Mouse (Mus musculus): ENCODE results near the gene Olfr365. TPM values are rescaled to one million over a fixed set of nuclear protein-coding genes. Genes with fewer than 3 reads are reported as not detected.

Olfr365 gene
- not detected in 2 replicates for polyA plus RNA-seq (2016; fragmentation: Nextera tagmentation; extraction: Ambion mirVana)

GRCm38 (mm10) chr2:37187898-37188297 lies at the start of gene Olfr365:
Gene Olfr365 (plus strand): TSS chr2:37188198.
- H3K36me3 ChIP-seq: no peaks in the 10 kb centered on the region
- H3K4me1 ChIP-seq: no peaks in the 10 kb centered on the region
- H3K4me3 ChIP-seq: no peak within 1 kb of the TSS
- H3K9me3 ChIP-seq: peaks cover 4% of the 10 kb centered on the region; the same call in 1 of the 2 replicates
- 67% methylated on average over 3 of the region's 3 CpGs for WGBS
- H3K27me3 ChIP-seq (ENCODE audit: insufficient read depth, poor library complexity, severe bottlenecking): no peaks in the 10 kb centered on the region
- H3K27ac ChIP-seq: no peak within 1 kb of the TSS
- DNase-seq (ENCODE audit: low spot score): no peak

GRCm38 (mm10) chr2:37139022-37139421 lies 49.0 kb upstream of the Olfr365 start, which contains the start of gene Olfr364-ps1:
Gene Olfr364-ps1 (plus strand): TSS chr2:37139322.
- DNase-seq (ENCODE audit: low spot score): no peak
- no peaks in the 10 kb centered on the region for H3K36me3 ChIP-seq
- H3K9me3 ChIP-seq: 0 out of 2 replicates have a peak, but pooled peaks cover 5% of the 10 kb centered on the region
- H3K27ac ChIP-seq: no peak within 1 kb of the TSS
- 82% methylated on average over 3 of the region's 3 CpGs for WGBS
- no peaks in the 10 kb centered on the region for H3K4me1 ChIP-seq
- H3K4me3 ChIP-seq: no peak within 1 kb of the TSS
- no peaks in the 10 kb centered on the region for H3K27me3 ChIP-seq (ENCODE audit: insufficient read depth, poor library complexity, severe bottlenecking)

GRCm38 (mm10) chr2:37211274-37211673 lies 23.3 kb downstream of the Olfr365 start, which contains the start of gene Olfr366:
Gene Olfr366 (plus strand): TSS chr2:37211574.
- Histone ChIP-seq H3K4me1 (no peaks in the 10 kb centered on the region), H3K27ac (no peak within 1 kb of the TSS), H3K4me3 (no peak within 1 kb of the TSS), H3K27me3 (ENCODE audit: insufficient read depth, poor library complexity, severe bottlenecking) (no peaks in the 10 kb centered on the region), H3K9me3 (no peaks in the 10 kb centered on the region), H3K36me3 (no peaks in the 10 kb centered on the region)
- DNase-seq (ENCODE audit: low spot score): no peak

Other genes starting within 250 kb of the Olfr365 start
- not detected in 2 replicates for gene Olfr357, start 194.4 kb upstream of the Olfr365 start, polyA plus RNA-seq (2016; fragmentation: Nextera tagmentation; extraction: Ambion mirVana)
- gene Olfr358, start 178.9 kb upstream of the Olfr365 start, polyA plus RNA-seq (2016; fragmentation: Nextera tagmentation; extraction: Ambion mirVana): not detected in 2 replicates
- gene Olfr360, start 122.5 kb upstream of the Olfr365 start, polyA plus RNA-seq (2016; fragmentation: Nextera tagmentation; extraction: Ambion mirVana): not detected in 2 replicates
- gene Olfr361, start 98.9 kb upstream of the Olfr365 start, polyA plus RNA-seq (2016; fragmentation: Nextera tagmentation; extraction: Ambion mirVana): not detected in 2 replicates
- not detected in 2 replicates for gene Olfr362, start 70.3 kb upstream of the Olfr365 start, polyA plus RNA-seq (2016; fragmentation: Nextera tagmentation; extraction: Ambion mirVana)
- not detected in 2 replicates for gene Olfr364-ps1, start 48.9 kb upstream of the Olfr365 start, polyA plus RNA-seq (2016; fragmentation: Nextera tagmentation; extraction: Ambion mirVana)
- gene Olfr366, start 23.4 kb downstream of the Olfr365 start, polyA plus RNA-seq (2016; fragmentation: Nextera tagmentation; extraction: Ambion mirVana): not detected in 2 replicates
- not detected in 2 replicates for gene Olfr368, start 138.3 kb downstream of the Olfr365 start, polyA plus RNA-seq (2016; fragmentation: Nextera tagmentation; extraction: Ambion mirVana)
- gene Pdcl, start 171.1 kb downstream of the Olfr365 start, polyA plus RNA-seq (2016; fragmentation: Nextera tagmentation; extraction: Ambion mirVana): 32.8 and 34.6 TPM in 2 replicates
- gene Rc3h2, start 234.7 kb downstream of the Olfr365 start, polyA plus RNA-seq (2016; fragmentation: Nextera tagmentation; extraction: Ambion mirVana): 13.1 and 14.6 TPM in 2 replicates